Mouse (Mus musculus) small intestine, adult 2 months (tissue): ENCODE data around the gene Arid5b. TPM values are rescaled to one million over a fixed set of nuclear protein-coding genes. Genes with fewer than 3 reads are reported as not detected.

Experiments used
- H3K27ac ChIP-seq: fragments of 200-500 bp; 2 replicates; pipeline ENCODE4 v1.5.1; 2012; ENCODE audit warnings: low read depth, low read length, control low read depth, inconsistent platforms; ENCODE audit not compliant: insufficient read depth
- H3K27me3 ChIP-seq: fragments of 200-500 bp; 2 replicates; pipeline ENCODE4 v1.6.1; 2012; ENCODE audit warnings: mild to moderate bottlenecking, moderate library complexity, low read length, inconsistent platforms; ENCODE audit not compliant: control insufficient read depth, insufficient read depth
- H3K36me3 ChIP-seq: fragments of 200-500 bp; 2 replicates; pipeline ENCODE4 v1.6.1; 2012; ENCODE audit warnings: mild to moderate bottlenecking, low read length, control low read depth, inconsistent platforms; ENCODE audit not compliant: control insufficient read depth, insufficient read depth
- H3K4me1 ChIP-seq: fragments of 200-500 bp; 2 replicates; pipeline ENCODE4 v1.6.1; 2012; ENCODE audit warnings: low read length, inconsistent platforms, mixed read lengths; ENCODE audit not compliant: control insufficient read depth, insufficient read depth, insufficient read length
- H3K4me3 ChIP-seq: fragments of 200-500 bp; 2 replicates; pipeline ENCODE4 v1.5.1; 2012; ENCODE audit warnings: low read depth, mild to moderate bottlenecking, control low read depth, inconsistent platforms, low read length, moderate library complexity
- CTCF ChIP-seq: fragments of 200-500 bp; IDR thresholded peaks from 2 replicates; pipeline ENCODE4 v1.5.1; 2012; ENCODE audit warnings: low read depth, mild to moderate bottlenecking, control low read depth, inconsistent platforms, low read length, moderate library complexity, mixed read lengths; ENCODE audit not compliant: insufficient replicate concordance, insufficient read length; ENCODE audit errors: extremely low read depth
- POLR2A ChIP-seq: fragments of 200-500 bp; IDR thresholded peaks from 2 replicates; pipeline ENCODE4 v1.6.1; 2012; ENCODE audit warnings: low read depth, mild to moderate bottlenecking, control low read depth, inconsistent platforms, low read length, moderate library complexity
- WGBS: fragments of 180-500 bp; shearing (Covaris S2); methylation state at CpG from one replicate; pipeline ENCODE4 v1.1.7; 2018; 5-methylcytosine and 5-hydroxymethylcytosine counted together
- polyA plus RNA-seq: library from polyadenylated mRNA; depleted of rRNA; stranded (reverse); fragments of >200 nt; gene quantifications from 2 replicates; pipeline ENCODE4 v1.2.3, GENCODE M21; 2012

The Arid5b gene
- polyA plus RNA-seq, 1 experiment: 3.3 TPM

DNA sequence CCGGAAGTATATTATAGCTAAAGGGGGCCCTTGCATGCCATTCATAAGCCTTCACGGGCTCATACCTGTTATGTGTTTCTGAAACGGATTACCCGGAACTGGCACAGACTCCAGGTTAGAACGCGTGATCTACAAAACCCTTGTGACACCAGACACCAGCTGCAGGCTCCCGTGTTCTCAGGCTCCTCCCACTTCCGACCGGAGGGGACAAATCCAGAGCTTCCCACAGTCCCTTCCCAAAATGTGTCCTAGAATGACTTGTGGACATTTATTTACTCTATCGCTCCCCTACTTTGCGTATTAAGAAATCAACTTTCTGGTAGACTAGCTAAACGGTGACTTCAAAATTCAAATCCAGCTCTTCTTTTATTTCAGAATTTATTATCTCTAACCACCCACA is 204.2 kb downstream of the Arid5b start:
- no peak overlapping the region for H3K4me3 ChIP-seq
- 86% methylated on average over 12 of the region's 12 CpGs for WGBS

DNA sequence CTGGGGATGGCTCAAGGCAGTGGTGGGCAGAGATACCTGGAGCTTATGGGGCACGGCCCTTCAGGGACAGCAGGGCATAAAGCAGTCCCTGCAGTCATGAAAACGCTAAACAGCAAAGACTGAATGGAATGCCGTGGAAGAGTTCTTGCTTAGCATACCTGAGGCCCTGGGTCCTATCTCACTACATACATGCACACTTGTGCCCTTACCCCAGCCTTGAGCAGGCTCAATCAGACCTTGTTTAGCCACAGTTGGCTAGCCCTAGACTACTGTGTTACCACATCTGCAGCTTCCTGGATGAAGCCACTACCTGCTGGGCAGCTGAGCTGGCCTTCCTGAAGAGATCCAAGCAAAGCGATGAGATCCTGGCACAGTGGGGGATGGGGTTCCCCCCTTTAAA is 205.9 kb downstream of the Arid5b start:
- TF ChIP-seq POLR2A (no peak), CTCF (no peak)
- no peaks in the 10 kb centered on the region for H3K27me3 ChIP-seq
- no peaks in the 10 kb centered on the region for H3K4me1 ChIP-seq
- 94% methylated on average over 4 of the region's 4 CpGs for WGBS
- no peak overlapping the region for H3K4me3 ChIP-seq
- H3K27ac ChIP-seq: no peak overlapping the region
- no peaks in the 10 kb centered on the region for H3K36me3 ChIP-seq

More for the DNA sequence above, 204.2 kb downstream of the Arid5b start:
- no peaks in the 10 kb centered on the region for H3K27me3 ChIP-seq
- no peaks in the 10 kb centered on the region for H3K4me1 ChIP-seq
- no peak overlapping the region for H3K27ac ChIP-seq
- TF ChIP-seq POLR2A: no peak
- TF ChIP-seq CTCF: no peak
- H3K36me3 ChIP-seq: no peaks in the 10 kb centered on the region

DNA sequence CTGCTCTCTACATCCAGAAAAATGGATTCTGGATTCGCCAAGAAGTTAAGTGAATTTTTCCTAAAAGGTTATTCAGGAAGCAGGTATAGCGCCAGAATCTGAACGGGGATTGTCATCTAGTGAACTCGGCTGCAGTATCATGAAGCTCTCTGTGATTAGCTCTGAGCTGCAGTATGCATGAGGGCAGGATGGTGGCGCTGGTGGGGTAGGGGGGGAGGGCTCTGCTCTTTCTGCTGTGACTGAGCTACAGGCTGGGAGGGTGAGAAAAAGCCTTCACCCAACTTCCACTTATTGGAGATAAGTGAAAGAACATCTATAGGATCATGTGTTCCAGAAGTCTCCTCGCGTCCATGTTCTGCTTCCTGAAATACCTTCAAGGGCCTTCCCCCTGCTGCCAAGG is 207.5 kb downstream of the Arid5b start:
- TF ChIP-seq POLR2A (no peak), CTCF (no peak)
- H3K36me3 ChIP-seq: no peaks in the 10 kb centered on the region
- no peak overlapping the region for H3K27ac ChIP-seq
- no peak overlapping the region for H3K4me3 ChIP-seq
- WGBS: 79% methylated on average over 7 of the region's 7 CpGs
- H3K4me1 ChIP-seq: no peaks in the 10 kb centered on the region
- no peaks in the 10 kb centered on the region for H3K27me3 ChIP-seq

DNA sequence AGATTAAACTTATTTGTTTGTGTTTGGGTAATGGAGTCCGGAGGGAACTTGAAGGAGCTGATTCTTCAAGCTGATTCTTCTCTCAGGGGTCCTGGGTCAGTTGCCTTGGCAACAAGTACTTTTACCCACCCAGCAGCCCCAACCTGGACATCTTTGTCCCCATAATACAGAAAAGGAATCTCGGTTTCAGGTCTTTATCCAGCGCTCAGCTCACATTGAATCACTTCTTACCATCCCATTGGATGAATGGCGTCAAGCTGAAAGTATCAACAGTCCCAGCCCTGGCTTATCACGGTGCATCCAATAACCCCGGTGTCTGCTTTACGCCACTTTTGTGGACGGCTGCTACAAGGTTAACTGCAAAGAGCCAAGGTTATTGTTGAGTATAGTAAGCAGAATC is 210.1 kb downstream of the Arid5b start:
- TF ChIP-seq CTCF: no peak
- no peak for TF ChIP-seq POLR2A

DNA sequence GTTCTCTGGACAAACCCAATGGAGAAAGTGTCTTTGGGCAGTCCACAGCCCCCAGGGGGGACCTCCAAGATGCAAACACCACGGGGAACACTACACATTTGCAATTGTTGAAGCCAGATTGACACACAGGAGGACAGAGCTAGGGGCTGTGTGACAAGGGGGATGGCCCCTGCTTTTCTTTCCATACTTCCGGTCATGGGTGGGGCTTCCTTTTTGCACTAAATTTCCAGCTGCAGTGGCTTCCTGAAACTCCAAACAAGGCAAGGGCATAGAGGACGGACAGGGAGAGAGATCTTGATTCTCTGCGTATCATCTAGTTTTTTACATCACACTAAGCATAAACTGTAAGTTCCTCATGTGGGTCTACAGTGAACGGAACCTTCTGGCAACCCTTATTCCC is 210.6 kb downstream of the Arid5b start:
- no peak for TF ChIP-seq CTCF
- no peak for TF ChIP-seq POLR2A
- 78% methylated on average over 5 of the region's 5 CpGs for WGBS

More for the DNA sequence above, 210.1 kb downstream of the Arid5b start:
- no peaks in the 10 kb centered on the region for H3K4me1 ChIP-seq
- H3K27ac ChIP-seq: no peak overlapping the region
- WGBS: 77% methylated on average over 8 of the region's 8 CpGs
- no peaks in the 10 kb centered on the region for H3K27me3 ChIP-seq
- no peak overlapping the region for H3K4me3 ChIP-seq
- no peaks in the 10 kb centered on the region for H3K36me3 ChIP-seq

DNA sequence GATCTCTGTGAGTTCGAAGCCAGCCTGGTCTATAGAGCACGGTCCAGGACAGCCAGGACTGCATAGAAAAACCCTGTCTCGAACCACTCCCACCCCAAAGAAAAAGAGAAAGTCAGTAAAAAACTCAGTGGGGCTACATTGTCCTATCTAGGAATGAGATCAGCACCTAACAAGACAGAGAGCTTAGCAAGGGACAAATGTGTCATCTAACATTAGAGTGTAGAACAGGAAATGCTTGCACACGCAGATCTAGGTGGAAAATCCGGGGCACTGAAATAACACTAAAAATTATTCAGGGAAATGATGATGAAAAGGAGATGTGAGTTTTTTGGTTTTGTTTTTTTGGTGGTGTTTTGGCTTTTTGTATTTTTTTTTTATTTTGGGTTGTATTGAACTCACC is 212.4 kb downstream of the Arid5b start:
- Histone ChIP-seq H3K4me1 (no peaks in the 10 kb centered on the region), H3K4me3 (no peak overlapping the region), H3K36me3 (no peaks in the 10 kb centered on the region), H3K27me3 (no peaks in the 10 kb centered on the region), H3K27ac (no peak overlapping the region)
- 84% methylated on average over 5 of the region's 5 CpGs for WGBS
- no peak for TF ChIP-seq POLR2A
- no peak for TF ChIP-seq CTCF

More for the DNA sequence above, 210.6 kb downstream of the Arid5b start:
- Histone ChIP-seq H3K27ac (no peak overlapping the region), H3K4me3 (no peak overlapping the region), H3K4me1 (no peaks in the 10 kb centered on the region), H3K36me3 (no peaks in the 10 kb centered on the region), H3K27me3 (no peaks in the 10 kb centered on the region)

DNA sequence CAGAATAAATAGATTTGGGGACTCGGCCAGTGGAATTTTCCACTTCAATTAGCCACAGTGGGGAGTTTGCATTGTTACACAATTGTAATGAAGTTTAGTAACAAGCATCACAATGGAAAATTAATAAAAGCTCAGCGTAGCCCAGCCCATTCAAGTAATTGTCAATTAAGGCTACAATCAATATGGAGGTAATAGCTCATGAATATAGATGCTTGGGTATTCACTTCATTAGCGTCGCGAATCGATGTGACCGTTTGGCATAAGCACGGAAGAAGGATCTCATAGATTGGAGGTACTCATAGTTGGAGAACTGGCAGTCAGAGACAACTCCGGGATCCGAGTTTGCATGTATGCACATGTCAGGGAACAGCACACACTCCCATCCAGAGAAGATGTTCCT is 214.0 kb downstream of the Arid5b start:
- WGBS: 93% methylated on average over 10 of the region's 10 CpGs
- TF ChIP-seq CTCF (no peak), POLR2A (no peak)
- Histone ChIP-seq H3K4me3 (no peak overlapping the region), H3K4me1 (no peaks in the 10 kb centered on the region), H3K27ac (no peak overlapping the region), H3K36me3 (no peaks in the 10 kb centered on the region), H3K27me3 (no peaks in the 10 kb centered on the region)
